Mouse (Mus musculus): Measurements from ENCODE around the gene Gm3187.
"Not testable (repeated sequence)": the region's sequence is repeated elsewhere in the genome, so short reads cannot be mapped to it uniquely, and the experiment has no call there.

The Gm3187 gene

GRCm38 (mm10) chr14:5483907-5484306 lies at the start of gene Gm3187:
Gene Gm3187 (plus strand): TSS chr14:5484207.
- DNase-seq (ENCODE audit: low read depth): not testable (repeated sequence)

- not testable (repeated sequence) for DNase-seq (ENCODE audit: low read depth)
Observed at GRCm38 (mm10) chr14:5455367-5455766, 28.6 kb upstream of the Gm3187 start, which contains the start of gene Gm3194. Gene Gm3194 (minus strand): TSS chr14:5455467.

GRCm38 (mm10) chr14:5460469-5460868 lies 23.5 kb upstream of the Gm3187 start:
- not testable (repeated sequence) for DNase-seq (ENCODE audit: low read depth)

GRCm38 (mm10) chr14:5477730-5478129 lies 6.3 kb upstream of the Gm3187 start, which contains the start of gene Gm8246:
Gene Gm8246 (minus strand): TSS chr14:5477830.
- DNase-seq (ENCODE audit: low read depth): not testable (repeated sequence)

- not testable (repeated sequence) for DNase-seq (ENCODE audit: low read depth)
Observed at GRCm38 (mm10) chr14:5501374-5501773, 17.4 kb downstream of the Gm3187 start, which contains the start of gene Gm3488. Gene Gm3488 (plus strand): TSS chr14:5501674.

- DNase-seq (ENCODE audit: low read depth): not testable (repeated sequence)
Observed at GRCm38 (mm10) chr14:5538196-5538595, 54.2 kb downstream of the Gm3187 start, which contains the start of gene Gm3532. Gene Gm3532 (plus strand): TSS chr14:5538496.

All from NIH3T3 (cell line).